Mouse (Mus musculus): ENCODE results near the gene Slc12a5. TPM values are rescaled to one million over a fixed set of nuclear protein-coding genes. Genes with fewer than 3 reads are reported as not detected.

Slc12a5 gene
- total and polyA plus RNA-seq, 2 experiments from 2014 or later: 71.0 to 257 TPM

DNA sequence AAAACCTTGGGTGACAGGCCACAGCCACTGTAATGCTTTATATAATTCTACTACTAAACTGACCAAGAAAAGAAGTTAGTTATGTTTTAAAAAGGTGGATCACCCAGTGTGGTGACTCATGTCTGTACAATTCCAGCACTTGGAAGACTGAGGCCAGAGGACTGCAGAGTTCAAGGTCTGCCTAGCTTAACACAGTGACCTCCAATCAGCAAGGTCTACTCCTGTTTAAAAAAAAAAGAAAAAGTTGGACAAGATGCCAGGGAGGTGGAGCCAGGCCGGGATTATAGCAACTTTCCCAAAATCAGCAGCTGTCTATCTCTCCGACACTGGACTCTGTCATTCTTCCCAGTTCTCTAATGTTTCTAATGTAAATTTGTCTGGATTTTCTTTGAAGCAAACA lies 49.0 kb downstream of the Slc12a5 start:
- Histone ChIP-seq H3K9ac (replicated peaks; ENCODE audit: low read length) (no peak overlapping the region), H3K4me1 (ENCODE audit: insufficient read depth, low read length) (no peaks in the 10 kb centered on the region), H3K4me2 (ENCODE audit: low read depth, low read length) (no peak overlapping the region), H3K4me3 (ENCODE audit: low read length) (no peak overlapping the region), H3K27ac (no peak overlapping the region), H3K27me3 (ENCODE audit: insufficient read depth, low read length) (no peaks in the 10 kb centered on the region), H3K36me3 (ENCODE audit: insufficient read depth, low read length) (peaks cover 67% of the 10 kb centered on the region), H3K9me3 (ENCODE audit: low read length) (no peaks in the 10 kb centered on the region)
- ATAC-seq (no peak), DNase-seq (ENCODE audit: low spot score) (no peak)
- WGBS: 87% methylated on average over 2 of the region's 2 CpGs
- TF ChIP-seq CTCF (IDR thresholded peaks at IDR 0.05; ENCODE audit: low read depth): no peak

DNA sequence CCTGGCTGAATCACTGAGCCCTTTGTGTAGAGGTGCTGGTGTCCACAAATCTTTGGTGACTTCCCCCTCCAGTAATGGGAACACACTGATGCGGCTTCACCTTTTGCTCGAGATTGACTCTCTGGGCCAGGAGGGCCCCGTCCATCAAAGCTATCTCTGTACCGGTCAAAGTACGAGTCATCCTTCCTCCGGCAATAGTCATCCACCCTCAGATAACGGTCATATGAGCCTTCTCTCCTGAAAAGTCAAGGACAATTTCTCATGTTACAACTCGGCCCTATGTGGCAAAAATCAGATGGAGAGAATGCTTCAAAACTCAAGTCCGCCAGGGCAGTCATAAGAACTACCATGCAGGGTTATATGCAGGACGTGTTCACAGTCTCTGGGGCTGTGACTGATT lies 49.7 kb downstream of the Slc12a5 start:
- Histone ChIP-seq H3K4me2 (ENCODE audit: low read depth, low read length) (no peak overlapping the region), H3K9ac (replicated peaks; ENCODE audit: low read length) (no peak overlapping the region), H3K4me1 (ENCODE audit: insufficient read depth, low read length) (no peaks in the 10 kb centered on the region), H3K4me3 (ENCODE audit: low read length) (no peak overlapping the region), H3K27me3 (ENCODE audit: insufficient read depth, low read length) (no peaks in the 10 kb centered on the region), H3K9me3 (ENCODE audit: low read length) (no peaks in the 10 kb centered on the region), H3K36me3 (ENCODE audit: insufficient read depth, low read length) (peaks cover 59% of the 10 kb centered on the region), H3K27ac (no peak overlapping the region)
- WGBS: 93% methylated on average over 10 of the region's 10 CpGs
- no peak for DNase-seq (ENCODE audit: low spot score)
- no peak for TF ChIP-seq CTCF (IDR thresholded peaks at IDR 0.05; ENCODE audit: low read depth)
- ATAC-seq: no peak

DNA sequence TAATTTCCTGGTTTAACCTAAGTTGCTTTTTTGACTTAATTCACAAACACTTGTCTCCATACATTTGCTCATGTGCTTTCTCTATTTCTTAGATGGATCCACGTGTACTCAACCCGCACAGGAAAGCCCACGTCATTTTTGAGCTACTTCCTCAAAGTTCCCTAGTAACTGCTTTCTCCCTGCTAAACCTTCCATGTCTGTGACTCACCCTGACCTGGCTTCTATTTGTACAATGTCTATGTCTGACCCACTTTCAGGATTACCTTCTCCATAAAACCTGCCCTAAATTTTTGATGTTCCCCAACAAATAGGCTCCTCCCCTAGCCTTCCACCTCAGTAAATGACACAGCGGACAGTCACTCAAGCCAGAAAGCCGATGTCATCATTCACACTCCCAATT lies 54.3 kb downstream of the Slc12a5 start:
- Histone ChIP-seq H3K27me3 (ENCODE audit: insufficient read depth, low read length) (no peaks in the 10 kb centered on the region), H3K4me2 (ENCODE audit: low read depth, low read length) (no peak overlapping the region), H3K36me3 (ENCODE audit: insufficient read depth, low read length) (peaks cover 29% of the 10 kb centered on the region; the same call in 1 of the 2 replicates), H3K9me3 (ENCODE audit: low read length) (no peaks in the 10 kb centered on the region), H3K4me1 (ENCODE audit: insufficient read depth, low read length) (no peaks in the 10 kb centered on the region), H3K27ac (no peak overlapping the region), H3K9ac (replicated peaks; ENCODE audit: low read length) (no peak overlapping the region), H3K4me3 (ENCODE audit: low read length) (no peak overlapping the region)
- TF ChIP-seq CTCF (IDR thresholded peaks at IDR 0.05; ENCODE audit: low read depth): no peak
- DNase-seq (ENCODE audit: low spot score): no peak
- ATAC-seq: no peak
- WGBS: 96% methylated on average over 5 of the region's 5 CpGs

DNA sequence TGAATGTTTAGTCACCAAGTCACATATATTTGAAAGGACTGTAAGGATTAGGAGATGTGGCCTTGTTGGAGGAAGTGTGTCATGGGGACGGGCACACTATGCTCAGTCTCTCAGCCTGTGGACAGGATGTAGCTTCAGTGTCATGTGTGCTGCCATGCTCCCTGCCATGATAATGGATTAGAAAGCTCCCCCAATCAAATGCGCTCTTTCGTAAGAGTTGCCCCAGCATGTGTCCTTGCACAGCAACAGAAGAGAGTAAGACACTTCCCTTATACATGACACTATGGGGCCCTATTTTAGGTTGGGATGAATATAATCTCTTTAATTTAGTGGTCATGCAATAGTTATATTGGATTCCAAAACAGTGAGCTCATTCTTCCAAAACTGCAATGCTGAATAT lies 59.9 kb downstream of the Slc12a5 start:
- 52% methylated on average over 3 of the region's 3 CpGs for WGBS
- DNase-seq (ENCODE audit: low spot score): no peak
- no peak overlapping the region for H3K27ac ChIP-seq
- ATAC-seq: no peak
- H3K36me3 ChIP-seq (ENCODE audit: insufficient read depth, low read length): peaks cover 22% of the 10 kb centered on the region
- H3K9me3 ChIP-seq (ENCODE audit: low read length): no peaks in the 10 kb centered on the region
- TF ChIP-seq CTCF (IDR thresholded peaks at IDR 0.05; ENCODE audit: low read depth): no peak
- no peaks in the 10 kb centered on the region for H3K4me1 ChIP-seq (ENCODE audit: insufficient read depth, low read length)
- no peak overlapping the region for H3K9ac ChIP-seq (replicated peaks; ENCODE audit: low read length)
- no peak overlapping the region for H3K4me3 ChIP-seq (ENCODE audit: low read length)
- H3K4me2 ChIP-seq (ENCODE audit: low read depth, low read length): no peak overlapping the region
- H3K27me3 ChIP-seq (ENCODE audit: insufficient read depth, low read length): no peaks in the 10 kb centered on the region

DNA sequence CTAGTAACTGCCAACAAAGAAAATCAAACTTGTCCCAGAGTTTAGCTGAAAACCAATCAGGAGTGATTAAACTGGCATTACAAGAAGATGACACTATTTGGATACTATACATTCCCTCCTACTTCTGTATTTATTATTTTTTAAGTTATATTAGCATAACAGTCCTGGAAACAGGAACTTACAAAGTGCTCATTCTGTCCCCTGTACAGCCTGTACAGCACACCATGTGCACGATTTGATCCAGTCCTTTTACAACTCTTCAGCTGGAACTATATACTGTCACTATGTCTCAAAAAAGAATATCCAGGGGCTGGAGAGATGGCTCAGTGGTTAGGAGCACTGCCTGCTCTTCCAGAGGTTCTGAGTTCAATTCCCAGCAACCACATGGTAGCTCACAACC lies 66.6 kb downstream of the Slc12a5 start:
- no peak for ATAC-seq
- Histone ChIP-seq H3K27me3 (ENCODE audit: insufficient read depth, low read length) (no peaks in the 10 kb centered on the region), H3K4me1 (ENCODE audit: insufficient read depth, low read length) (no peaks in the 10 kb centered on the region; the same call in 1 of the 2 replicates), H3K27ac (no peak overlapping the region), H3K9me3 (ENCODE audit: low read length) (no peaks in the 10 kb centered on the region), H3K4me3 (ENCODE audit: low read length) (no peak overlapping the region), H3K4me2 (ENCODE audit: low read depth, low read length) (no peak overlapping the region), H3K36me3 (ENCODE audit: insufficient read depth, low read length) (peaks cover 7% of the 10 kb centered on the region), H3K9ac (replicated peaks; ENCODE audit: low read length) (no peak overlapping the region)
- 71% methylated on average over 1 of the region's 1 CpGs for WGBS
- TF ChIP-seq CTCF (IDR thresholded peaks at IDR 0.05; ENCODE audit: low read depth): no peak
- DNase-seq (ENCODE audit: low spot score): no peak

DNA sequence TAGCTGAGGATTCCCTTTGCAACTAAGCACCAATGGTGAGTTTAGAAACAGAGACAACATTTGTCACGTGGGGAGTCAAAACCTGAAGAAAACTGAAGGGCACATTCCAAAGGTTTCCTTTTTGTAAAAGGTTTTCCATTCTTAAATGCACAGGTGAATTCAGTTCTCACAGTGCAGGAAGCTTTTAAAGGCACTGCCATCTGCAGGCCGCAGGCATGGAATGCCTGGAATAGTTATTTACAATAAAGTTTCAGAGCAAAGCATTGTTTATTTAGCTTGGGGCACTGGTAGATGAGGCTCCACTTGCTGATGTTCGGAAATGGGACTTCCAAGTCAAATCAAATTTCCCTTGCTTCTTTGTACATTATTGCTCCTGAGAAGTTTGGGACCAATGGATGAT lies 71.9 kb downstream of the Slc12a5 start:
- DNase-seq (ENCODE audit: low spot score) (peak; percentile 55), ATAC-seq (no peak)
- Histone ChIP-seq H3K27me3 (ENCODE audit: insufficient read depth, low read length) (no peaks in the 10 kb centered on the region), H3K4me2 (ENCODE audit: low read depth, low read length) (peak overlapping the region; percentile 73), H3K36me3 (ENCODE audit: insufficient read depth, low read length) (no peaks in the 10 kb centered on the region), H3K4me3 (ENCODE audit: low read length) (peak overlapping the region; percentile 77; the same call in 1 of the 2 replicates), H3K9ac (replicated peaks; ENCODE audit: low read length) (no peak overlapping the region), H3K4me1 (ENCODE audit: insufficient read depth, low read length) (peaks cover 13% of the 10 kb centered on the region; the same call in 1 of the 2 replicates), H3K9me3 (ENCODE audit: low read length) (no peaks in the 10 kb centered on the region), H3K27ac (no peak overlapping the region)
- peak; percentile 59 for TF ChIP-seq CTCF (IDR thresholded peaks at IDR 0.05; ENCODE audit: low read depth)
- WGBS: 32% methylated on average over 3 of the region's 3 CpGs

DNA sequence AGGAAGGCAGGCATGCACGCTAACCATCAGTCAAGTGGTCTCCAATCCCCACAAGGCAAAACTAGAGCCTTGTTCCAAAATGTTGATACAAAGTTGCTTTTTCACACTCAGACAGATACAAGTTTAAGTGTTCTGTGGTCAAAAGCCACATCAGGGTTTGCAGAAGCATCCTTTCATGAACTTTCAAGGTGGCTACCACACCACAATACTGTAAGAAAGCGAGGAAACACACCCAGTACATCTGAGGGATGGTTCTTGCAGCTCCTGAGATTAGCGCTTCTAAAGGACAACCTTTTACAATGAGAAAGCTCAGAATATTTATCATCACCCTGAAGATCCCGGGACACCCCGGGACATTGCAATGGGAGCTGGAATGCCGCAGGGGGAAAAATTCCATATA lies 72.7 kb downstream of the Slc12a5 start:
- no peak for TF ChIP-seq CTCF (IDR thresholded peaks at IDR 0.05; ENCODE audit: low read depth)
- ATAC-seq: no peak
- peaks cover 13% of the 10 kb centered on the region; the same call in 1 of the 2 replicates for H3K4me1 ChIP-seq (ENCODE audit: insufficient read depth, low read length)

More for the DNA sequence above, 72.7 kb downstream of the Slc12a5 start:
- H3K9me3 ChIP-seq (ENCODE audit: low read length): no peaks in the 10 kb centered on the region
- DNase-seq (ENCODE audit: low spot score): no peak
- H3K36me3 ChIP-seq (ENCODE audit: insufficient read depth, low read length): no peaks in the 10 kb centered on the region
- H3K4me3 ChIP-seq (ENCODE audit: low read length): peak overlapping the region; percentile 77
- no peaks in the 10 kb centered on the region for H3K27me3 ChIP-seq (ENCODE audit: insufficient read depth, low read length)
- no peak overlapping the region for H3K27ac ChIP-seq
- H3K9ac ChIP-seq (replicated peaks; ENCODE audit: low read length): peak overlapping the region; percentile 85
- 27% methylated on average over 6 of the region's 6 CpGs for WGBS
- peak overlapping the region; percentile 73 for H3K4me2 ChIP-seq (ENCODE audit: low read depth, low read length)

Data from hindbrain, postnatal 0 days (tissue).